Mouse (Mus musculus): ENCODE data around the gene Akap2.

- no peak for TF ChIP-seq GATA1 (IDR thresholded peaks at IDR 0.05; ENCODE audit: borderline replicate concordance, low read length)
- no peak for TF ChIP-seq FLI1 (IDR thresholded peaks at IDR 0.05; ENCODE audit: low read length)
These were observed 65.9 kb downstream of the Akap2 start for GRCm38 (mm10) chr4:57783391-57783770.
